Mouse (Mus musculus): Measurements from ENCODE around the gene Foxn3. TPM values are rescaled to one million over a fixed set of nuclear protein-coding genes. Genes with fewer than 3 reads are reported as not detected.

Foxn3 gene
- polyA plus RNA-seq, 1 experiment from 2014 or later = 75.5 TPM

DNA sequence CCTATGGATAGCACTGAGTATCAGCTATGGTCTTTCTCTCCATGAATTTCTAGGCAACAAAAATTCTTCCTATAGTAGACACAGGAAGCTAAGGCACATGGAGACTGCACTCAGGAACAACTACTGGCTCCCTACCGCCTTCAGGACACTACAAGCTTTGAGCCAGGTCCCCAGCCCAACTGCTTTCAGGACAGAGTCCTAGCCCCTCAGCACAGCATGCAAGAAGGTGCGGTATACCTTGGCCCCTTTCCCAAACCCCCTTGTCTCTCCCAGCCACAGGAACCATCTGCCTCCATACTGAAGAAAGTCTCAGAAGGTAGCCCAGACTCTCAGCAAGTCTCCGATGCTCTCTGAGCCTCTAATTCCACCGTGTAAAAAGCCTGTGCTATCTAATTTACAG, 189.8 kb downstream of the Foxn3 start:
- H3K4me3 ChIP-seq (ENCODE audit: low read depth, low read length) = no peak overlapping the region
- WGBS (ENCODE audit: insufficient replicate concordance) = 60% methylated on average over 4 of the region's 4 CpGs
- H3K9me3 ChIP-seq (replicated peaks; ENCODE audit: control insufficient read depth, low read length) = no peaks in the 10 kb centered on the region
- H3K27ac ChIP-seq (ENCODE audit: low read depth, low read length) = no peak overlapping the region
- no peak overlapping the region for H3K4me2 ChIP-seq
- no peaks in the 10 kb centered on the region for H3K27me3 ChIP-seq (ENCODE audit: control insufficient read depth, insufficient read depth, low read length)
- H3K4me1 ChIP-seq (ENCODE audit: control insufficient read depth, insufficient read depth, low read length) = peaks cover 37% of the 10 kb centered on the region
- ATAC-seq (replicated peaks; ENCODE audit: insufficient number of reproducible peaks, low FRiP score, low TSS enrichment) = no peak
- no peaks in the 10 kb centered on the region for H3K36me3 ChIP-seq (ENCODE audit: control insufficient read depth, insufficient read depth, low read length)
- no peak overlapping the region for H3K9ac ChIP-seq (ENCODE audit: low read depth, low read length)

- peaks cover 18% of the 10 kb centered on the region; the same call in 1 of the 2 replicates for H3K4me1 ChIP-seq (ENCODE audit: control insufficient read depth, insufficient read depth, low read length)
- H3K9ac ChIP-seq (ENCODE audit: low read depth, low read length) = no peak overlapping the region
- no peaks in the 10 kb centered on the region for H3K9me3 ChIP-seq (replicated peaks; ENCODE audit: control insufficient read depth, low read length)
- H3K27me3 ChIP-seq (ENCODE audit: control insufficient read depth, insufficient read depth, low read length) = no peaks in the 10 kb centered on the region
- ATAC-seq (replicated peaks; ENCODE audit: insufficient number of reproducible peaks, low FRiP score, low TSS enrichment) = no peak
- 59% methylated on average over 5 of the region's 5 CpGs for WGBS (ENCODE audit: insufficient replicate concordance)
- H3K36me3 ChIP-seq (ENCODE audit: control insufficient read depth, insufficient read depth, low read length) = no peaks in the 10 kb centered on the region
- no peak overlapping the region for H3K27ac ChIP-seq (ENCODE audit: low read depth, low read length)
- H3K4me3 ChIP-seq (ENCODE audit: low read depth, low read length) = no peak overlapping the region
- no peak overlapping the region for H3K4me2 ChIP-seq
These were observed 191.9 kb downstream of the Foxn3 start for GRCm38 (mm10) chr12:99371500-99371899.

DNA sequence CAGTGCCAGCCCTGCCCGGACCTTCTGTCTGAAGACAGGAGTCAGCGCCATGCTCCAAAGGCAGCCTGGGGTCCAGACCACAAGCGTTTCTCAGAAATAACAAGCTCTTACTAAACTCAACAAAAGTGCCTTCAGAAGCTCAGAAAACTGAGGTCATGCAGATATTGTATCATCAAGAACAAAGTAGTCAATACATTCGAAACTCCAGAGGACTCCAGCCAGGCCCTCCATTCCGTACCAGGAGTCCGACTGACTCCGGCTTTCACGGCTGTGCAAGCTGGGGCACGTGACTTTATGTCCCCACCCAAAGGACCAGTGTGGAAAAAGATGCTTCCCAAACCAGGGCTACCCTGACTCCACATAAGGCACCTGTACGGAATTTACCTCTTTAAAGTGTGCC, 195.1 kb downstream of the Foxn3 start:
- peaks cover 14% of the 10 kb centered on the region for H3K4me1 ChIP-seq (ENCODE audit: control insufficient read depth, insufficient read depth, low read length)
- WGBS (ENCODE audit: insufficient replicate concordance) = 84% methylated on average over 10 of the region's 10 CpGs

DNA sequence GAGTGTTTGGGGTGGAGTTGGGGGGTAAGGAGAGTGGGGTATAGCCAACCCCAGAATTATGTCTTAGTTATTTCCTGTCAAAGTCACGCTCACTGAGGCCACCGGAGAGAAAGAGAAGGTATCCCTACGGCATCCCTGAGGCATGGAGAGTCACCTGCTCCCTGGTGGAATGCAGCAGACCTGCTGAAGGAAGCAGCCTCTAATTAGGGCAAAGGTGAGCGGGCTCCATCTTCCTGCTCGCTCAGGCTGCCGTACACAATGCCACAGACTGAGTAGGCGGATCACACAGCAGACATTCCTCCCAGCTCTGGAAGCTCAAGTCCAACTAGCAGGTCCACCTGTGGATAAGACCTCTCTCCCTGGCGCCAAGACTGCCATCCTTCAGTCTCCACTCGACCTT, 197.4 kb downstream of the Foxn3 start:
- Histone ChIP-seq H3K36me3 (ENCODE audit: control insufficient read depth, insufficient read depth, low read length) (no peaks in the 10 kb centered on the region), H3K9ac (ENCODE audit: low read depth, low read length) (no peak overlapping the region), H3K27ac (ENCODE audit: low read depth, low read length) (no peak overlapping the region), H3K9me3 (replicated peaks; ENCODE audit: control insufficient read depth, low read length) (no peaks in the 10 kb centered on the region), H3K4me3 (ENCODE audit: low read depth, low read length) (no peak overlapping the region), H3K4me1 (ENCODE audit: control insufficient read depth, insufficient read depth, low read length) (peaks cover 26% of the 10 kb centered on the region), H3K4me2 (no peak overlapping the region), H3K27me3 (ENCODE audit: control insufficient read depth, insufficient read depth, low read length) (no peaks in the 10 kb centered on the region)
- no peak for ATAC-seq (replicated peaks; ENCODE audit: insufficient number of reproducible peaks, low FRiP score, low TSS enrichment)
- WGBS (ENCODE audit: insufficient replicate concordance) = 85% methylated on average over 9 of the region's 9 CpGs

More for the DNA sequence above, 195.1 kb downstream of the Foxn3 start:
- Histone ChIP-seq H3K4me2 (no peak overlapping the region), H3K4me3 (ENCODE audit: low read depth, low read length) (no peak overlapping the region), H3K27ac (ENCODE audit: low read depth, low read length) (no peak overlapping the region), H3K36me3 (ENCODE audit: control insufficient read depth, insufficient read depth, low read length) (no peaks in the 10 kb centered on the region), H3K9me3 (replicated peaks; ENCODE audit: control insufficient read depth, low read length) (no peaks in the 10 kb centered on the region), H3K27me3 (ENCODE audit: control insufficient read depth, insufficient read depth, low read length) (no peaks in the 10 kb centered on the region), H3K9ac (ENCODE audit: low read depth, low read length) (no peak overlapping the region)
- no peak for ATAC-seq (replicated peaks; ENCODE audit: insufficient number of reproducible peaks, low FRiP score, low TSS enrichment)

GRCm38 (mm10) chr12:99364201-99364600, 199.2 kb downstream of the Foxn3 start:
- Histone ChIP-seq H3K27me3 (ENCODE audit: control insufficient read depth, insufficient read depth, low read length) (no peaks in the 10 kb centered on the region), H3K4me2 (no peak overlapping the region), H3K9me3 (replicated peaks; ENCODE audit: control insufficient read depth, low read length) (no peaks in the 10 kb centered on the region), H3K9ac (ENCODE audit: low read depth, low read length) (no peak overlapping the region), H3K27ac (ENCODE audit: low read depth, low read length) (no peak overlapping the region), H3K4me1 (ENCODE audit: control insufficient read depth, insufficient read depth, low read length) (peaks cover 20% of the 10 kb centered on the region), H3K4me3 (ENCODE audit: low read depth, low read length) (no peak overlapping the region), H3K36me3 (ENCODE audit: control insufficient read depth, insufficient read depth, low read length) (no peaks in the 10 kb centered on the region)
- WGBS (ENCODE audit: insufficient replicate concordance) = 73% methylated on average over 6 of the region's 6 CpGs
- no peak for ATAC-seq (replicated peaks; ENCODE audit: insufficient number of reproducible peaks, low FRiP score, low TSS enrichment)

DNA sequence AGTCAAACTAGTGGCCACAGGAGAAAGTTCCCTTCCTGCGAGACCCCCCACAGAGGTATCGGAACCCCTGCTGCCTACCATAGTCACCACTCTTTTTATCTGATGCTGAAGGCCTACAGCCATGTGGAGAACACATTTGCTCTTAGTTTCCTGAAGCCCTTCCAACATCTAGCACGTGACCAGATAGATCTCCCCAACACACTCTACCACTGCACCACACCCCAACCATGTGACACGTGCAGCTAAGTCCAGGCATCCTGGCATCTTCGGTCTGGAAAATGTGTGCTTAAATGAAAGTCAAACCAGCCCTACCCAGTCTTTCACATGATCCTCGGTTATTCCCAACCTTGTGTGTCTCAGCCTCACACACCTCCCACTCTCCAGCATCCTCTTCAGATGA, 200.4 kb downstream of the Foxn3 start:
- WGBS (ENCODE audit: insufficient replicate concordance) = 75% methylated on average over 6 of the region's 6 CpGs
- H3K9me3 ChIP-seq (replicated peaks; ENCODE audit: control insufficient read depth, low read length) = no peaks in the 10 kb centered on the region
- H3K4me2 ChIP-seq = no peak overlapping the region
- H3K36me3 ChIP-seq (ENCODE audit: control insufficient read depth, insufficient read depth, low read length) = no peaks in the 10 kb centered on the region
- H3K27me3 ChIP-seq (ENCODE audit: control insufficient read depth, insufficient read depth, low read length) = no peaks in the 10 kb centered on the region
- H3K4me3 ChIP-seq (ENCODE audit: low read depth, low read length) = no peak overlapping the region
- H3K9ac ChIP-seq (ENCODE audit: low read depth, low read length) = no peak overlapping the region
- no peak overlapping the region for H3K27ac ChIP-seq (ENCODE audit: low read depth, low read length)
- no peak for ATAC-seq (replicated peaks; ENCODE audit: insufficient number of reproducible peaks, low FRiP score, low TSS enrichment)
- H3K4me1 ChIP-seq (ENCODE audit: control insufficient read depth, insufficient read depth, low read length) = peaks cover 21% of the 10 kb centered on the region

GRCm38 (mm10) chr12:99361752-99362132, 201.6 kb downstream of the Foxn3 start:
- no peak overlapping the region for H3K4me3 ChIP-seq (ENCODE audit: low read depth, low read length)
- no peak overlapping the region for H3K9ac ChIP-seq (ENCODE audit: low read depth, low read length)
- H3K9me3 ChIP-seq (replicated peaks; ENCODE audit: control insufficient read depth, low read length) = no peaks in the 10 kb centered on the region
- ATAC-seq (replicated peaks; ENCODE audit: insufficient number of reproducible peaks, low FRiP score, low TSS enrichment) = no peak
- H3K27ac ChIP-seq (ENCODE audit: low read depth, low read length) = peak overlapping the region; percentile 29; the same call in 1 of the 2 replicates
- 55% methylated on average over 4 of the region's 5 CpGs for WGBS (ENCODE audit: insufficient replicate concordance)
- H3K27me3 ChIP-seq (ENCODE audit: control insufficient read depth, insufficient read depth, low read length) = no peaks in the 10 kb centered on the region
- H3K4me1 ChIP-seq (ENCODE audit: control insufficient read depth, insufficient read depth, low read length) = peaks cover 34% of the 10 kb centered on the region
- H3K4me2 ChIP-seq = peak overlapping the region; percentile 14; the same call in 1 of the 2 replicates
- H3K36me3 ChIP-seq (ENCODE audit: control insufficient read depth, insufficient read depth, low read length) = no peaks in the 10 kb centered on the region

DNA sequence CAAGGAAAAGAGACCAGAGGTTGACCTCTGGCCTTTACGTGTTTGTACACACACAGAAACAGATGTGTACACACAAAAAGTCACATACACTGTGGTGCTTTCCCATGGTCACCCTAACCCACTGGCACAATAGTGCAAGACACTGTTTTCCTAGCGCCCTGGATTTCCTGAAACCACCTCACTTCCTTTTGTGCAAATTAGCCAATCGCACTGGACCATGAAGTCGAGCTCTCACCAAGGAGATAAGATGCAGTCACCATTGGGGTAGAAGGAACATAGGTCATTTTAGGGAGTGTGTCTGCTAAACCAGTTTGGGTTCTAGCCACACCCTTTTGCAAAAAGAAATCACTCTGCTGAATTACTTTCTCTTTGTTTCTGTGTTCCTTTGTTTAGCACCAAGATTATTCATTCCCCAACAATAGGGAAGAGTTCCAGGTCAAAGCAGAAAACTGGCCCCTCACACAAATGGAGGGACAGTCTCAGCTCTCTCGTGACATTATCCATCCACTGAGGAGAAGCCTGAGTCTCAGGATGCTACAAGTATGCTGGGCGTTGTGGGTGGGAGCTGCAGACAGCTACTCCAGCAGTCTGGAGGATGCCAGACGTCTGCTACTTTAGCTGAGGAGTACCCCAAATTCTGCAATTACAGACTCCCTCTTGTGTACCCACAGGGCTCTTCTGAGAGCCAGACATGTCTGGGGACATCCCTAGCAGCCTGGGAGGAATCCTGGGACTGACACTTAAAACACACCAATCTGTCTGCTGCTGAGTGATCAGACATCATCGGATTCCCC, 202.2 kb downstream of the Foxn3 start:
- no peak overlapping the region for H3K4me3 ChIP-seq (ENCODE audit: low read depth, low read length)
- H3K36me3 ChIP-seq (ENCODE audit: control insufficient read depth, insufficient read depth, low read length) = no peaks in the 10 kb centered on the region
- WGBS (ENCODE audit: insufficient replicate concordance) = 57% methylated on average over 8 of the region's 8 CpGs
- peak overlapping the region; percentile 14; the same call in 1 of the 2 replicates for H3K4me2 ChIP-seq
- peaks cover 40% of the 10 kb centered on the region for H3K4me1 ChIP-seq (ENCODE audit: control insufficient read depth, insufficient read depth, low read length)
- H3K9me3 ChIP-seq (replicated peaks; ENCODE audit: control insufficient read depth, low read length) = no peaks in the 10 kb centered on the region
- H3K27ac ChIP-seq (ENCODE audit: low read depth, low read length) = peak overlapping the region; percentile 29; the same call in 1 of the 2 replicates
- no peaks in the 10 kb centered on the region for H3K27me3 ChIP-seq (ENCODE audit: control insufficient read depth, insufficient read depth, low read length)
- no peak for ATAC-seq (replicated peaks; ENCODE audit: insufficient number of reproducible peaks, low FRiP score, low TSS enrichment)
- H3K9ac ChIP-seq (ENCODE audit: low read depth, low read length) = no peak overlapping the region

- Histone ChIP-seq H3K27ac (ENCODE audit: low read depth, low read length) (no peak overlapping the region), H3K27me3 (ENCODE audit: control insufficient read depth, insufficient read depth, low read length) (no peaks in the 10 kb centered on the region), H3K4me2 (no peak overlapping the region), H3K9ac (ENCODE audit: low read depth, low read length) (no peak overlapping the region), H3K9me3 (replicated peaks; ENCODE audit: control insufficient read depth, low read length) (no peaks in the 10 kb centered on the region), H3K4me1 (ENCODE audit: control insufficient read depth, insufficient read depth, low read length) (peaks cover 49% of the 10 kb centered on the region), H3K36me3 (ENCODE audit: control insufficient read depth, insufficient read depth, low read length) (no peaks in the 10 kb centered on the region), H3K4me3 (ENCODE audit: low read depth, low read length) (no peak overlapping the region)
- 88% methylated on average over 5 of the region's 5 CpGs for WGBS (ENCODE audit: insufficient replicate concordance)
- no peak for ATAC-seq (replicated peaks; ENCODE audit: insufficient number of reproducible peaks, low FRiP score, low TSS enrichment)
These were observed 204.7 kb downstream of the Foxn3 start for GRCm38 (mm10) chr12:99358698-99359097.
